Mouse (Mus musculus) olfactory bulb, adult 2 months (tissue): Measurements from ENCODE around the gene Dock8. TPM values are rescaled to one million over a fixed set of nuclear protein-coding genes. Genes with fewer than 3 reads are reported as not detected.

Experiments
- H3K27ac ChIP-seq: fragments of 200-500 bp; 2 replicates; pipeline ENCODE4 v1.5.1; 2012; ENCODE audit warnings: low read depth, low read length; ENCODE audit not compliant: insufficient read depth
- H3K4me1 ChIP-seq: fragments of 200-500 bp; 2 replicates; pipeline ENCODE4 v1.6.1; 2012; ENCODE audit warnings: low read length; ENCODE audit not compliant: control insufficient read depth, insufficient read depth
- H3K4me3 ChIP-seq: fragments of 200-500 bp; 2 replicates; pipeline ENCODE4 v1.5.1; 2012; ENCODE audit warnings: mild to moderate bottlenecking, low read depth, low read length, moderate library complexity; ENCODE audit not compliant: insufficient read depth
- CTCF ChIP-seq: fragments of 200-500 bp; IDR thresholded peaks from 2 replicates; pipeline ENCODE4 v1.5.1; 2012; ENCODE audit warnings: low read depth, mild to moderate bottlenecking, low read length, moderate library complexity; ENCODE audit not compliant: insufficient read depth
- POLR2A ChIP-seq: fragments of 200-500 bp; IDR thresholded peaks from 2 replicates; pipeline ENCODE4 v1.6.1; 2012; ENCODE audit warnings: mild to moderate bottlenecking, low read depth, low read length, moderate library complexity; ENCODE audit not compliant: insufficient read depth
- WGBS: fragments of 180-500 bp; shearing (Covaris S2); methylation state at CpG from one replicate; pipeline ENCODE4 v1.1.7; 2018; 5-methylcytosine and 5-hydroxymethylcytosine counted together
- polyA plus RNA-seq: library from polyadenylated mRNA; stranded (reverse); fragments of >200 nt; gene quantifications from 2 replicates; pipeline ENCODE4 v1.2.4, GENCODE M21; 2012; ENCODE audit warnings: low replicate concordance; ENCODE audit not compliant: missing spikeins, insufficient read depth, insufficient read length

The Dock8 gene
- polyA plus RNA-seq, 1 experiment: not detected

GRCm38 (mm10) chr19:25149788-25150187, 150.5 kb downstream of the Dock8 start:
- H3K4me3 ChIP-seq: no peak overlapping the region
- no peak for TF ChIP-seq CTCF
- TF ChIP-seq POLR2A: no peak
- no peaks in the 10 kb centered on the region for H3K4me1 ChIP-seq
- H3K27ac ChIP-seq: no peak overlapping the region
- 86% methylated on average over 8 of the region's 8 CpGs for WGBS

- H3K4me1 ChIP-seq: no peaks in the 10 kb centered on the region
- TF ChIP-seq CTCF: no peak
- no peak for TF ChIP-seq POLR2A
- 72% methylated on average over 7 of the region's 7 CpGs for WGBS
- no peak overlapping the region for H3K27ac ChIP-seq
- H3K4me3 ChIP-seq: no peak overlapping the region
Observed at GRCm38 (mm10) chr19:25154506-25155178, 155.3 kb downstream of the Dock8 start.

- no peak overlapping the region for H3K4me3 ChIP-seq
- WGBS: 86% methylated on average over 7 of the region's 7 CpGs
Observed at GRCm38 (mm10) chr19:25155250-25155649, 155.9 kb downstream of the Dock8 start.

GRCm38 (mm10) chr19:25155709-25156108, 156.4 kb downstream of the Dock8 start:
- no peak for TF ChIP-seq POLR2A
- TF ChIP-seq CTCF: no peak
- no peak overlapping the region for H3K4me3 ChIP-seq
- H3K4me1 ChIP-seq: no peaks in the 10 kb centered on the region
- H3K27ac ChIP-seq: no peak overlapping the region
- WGBS: 74% methylated on average over 11 of the region's 11 CpGs

More at GRCm38 (mm10) chr19:25155250-25155649, 155.9 kb downstream of the Dock8 start:
- Histone ChIP-seq H3K27ac (no peak overlapping the region), H3K4me1 (no peaks in the 10 kb centered on the region)
- TF ChIP-seq POLR2A (no peak), CTCF (no peak)

- TF ChIP-seq POLR2A: no peak
- no peak for TF ChIP-seq CTCF
- Histone ChIP-seq H3K4me3 (no peak overlapping the region), H3K27ac (no peak overlapping the region), H3K4me1 (no peaks in the 10 kb centered on the region)
- 96% methylated on average over 3 of the region's 3 CpGs for WGBS
Observed at GRCm38 (mm10) chr19:25162270-25162669, 162.9 kb downstream of the Dock8 start.

- 93% methylated on average over 12 of the region's 12 CpGs for WGBS
- H3K27ac ChIP-seq: no peak overlapping the region
- no peak for TF ChIP-seq CTCF
- no peak for TF ChIP-seq POLR2A
- no peaks in the 10 kb centered on the region for H3K4me1 ChIP-seq
- H3K4me3 ChIP-seq: no peak overlapping the region
Observed at GRCm38 (mm10) chr19:25163426-25163825, 164.1 kb downstream of the Dock8 start.

GRCm38 (mm10) chr19:25166412-25166811, 167.1 kb downstream of the Dock8 start:
- TF ChIP-seq CTCF (no peak), POLR2A (no peak)
- no peaks in the 10 kb centered on the region for H3K4me1 ChIP-seq
- 77% methylated on average over 9 of the region's 9 CpGs for WGBS
- no peak overlapping the region for H3K27ac ChIP-seq
- H3K4me3 ChIP-seq: no peak overlapping the region

- no peak overlapping the region for H3K27ac ChIP-seq
- H3K4me3 ChIP-seq: no peak overlapping the region
- H3K4me1 ChIP-seq: no peaks in the 10 kb centered on the region
- WGBS: 73% methylated on average over 10 of the region's 10 CpGs
- TF ChIP-seq POLR2A (no peak), CTCF (no peak)
Observed at GRCm38 (mm10) chr19:25171395-25171794, 172.1 kb downstream of the Dock8 start.

- WGBS: 96% methylated on average over 11 of the region's 11 CpGs
- Histone ChIP-seq H3K27ac (no peak overlapping the region), H3K4me1 (no peaks in the 10 kb centered on the region), H3K4me3 (no peak overlapping the region)
- TF ChIP-seq POLR2A (no peak), CTCF (no peak)
Observed at GRCm38 (mm10) chr19:25176746-25177145, 177.4 kb downstream of the Dock8 start.
